In the genomic region with DNA sequence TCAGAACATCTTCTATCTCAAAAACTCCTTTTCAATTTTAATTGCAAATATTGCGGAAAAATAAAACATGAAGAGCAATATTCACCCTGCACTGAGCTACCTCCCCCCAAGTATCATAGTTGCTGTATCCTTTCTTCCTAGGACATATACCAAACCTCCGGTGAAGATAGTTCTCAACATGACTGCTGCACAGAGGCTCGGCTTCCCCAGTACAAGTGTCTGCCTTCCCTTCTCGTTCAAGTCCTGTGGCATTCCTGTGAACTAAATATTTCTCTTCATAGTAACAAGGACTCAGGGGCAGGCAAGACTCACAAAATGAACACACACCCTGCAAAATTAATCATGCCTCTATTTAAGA, we compare ENCODE assay signal across 21 mouse cellular contexts. TPM values are rescaled to one million over a fixed set of nuclear protein-coding genes. Genes with fewer than 3 reads are reported as not detected.
"Had no signal": no experiment of that assay in that cellular context is flagged by ENCODE, and none has a peak within 500 bp of the region (broad histone marks: within the 10 kb centered on the region; RNA-seq: fewer than 3 reads in every experiment).

No protein-coding gene starts in this region.

- DNase-seq: lung, adult 18-20 months; midbrain, embryonic 14.5 days; right cerebral cortex, postnatal 14 days; thymus, adult 2 months; thymus, postnatal 25 days; thymus, postnatal 4 days had no signal

- H3K36me3 ChIP-seq: limb, embryonic 15.5 days; liver, embryonic 12.5 days; midbrain, embryonic 10.5 days; neural tube, embryonic 13.5 days; neural tube, embryonic 15.5 days had no signal

- H3K9me3 ChIP-seq: limb, embryonic 15.5 days; liver, embryonic 12.5 days; midbrain, embryonic 10.5 days; neural tube, embryonic 13.5 days; neural tube, embryonic 15.5 days had no signal

- H3K4me1 ChIP-seq: limb, embryonic 15.5 days; liver, embryonic 12.5 days; midbrain, embryonic 10.5 days; neural tube, embryonic 13.5 days; neural tube, embryonic 15.5 days had no signal

- ATAC-seq: liver, embryonic 12.5 days; midbrain, embryonic 16.5 days had no signal

- H3K27ac ChIP-seq: limb, embryonic 15.5 days; liver, embryonic 12.5 days; liver, embryonic 14.5 days; midbrain, embryonic 10.5 days; neural tube, embryonic 13.5 days; neural tube, embryonic 15.5 days had no signal

- H3K4me3 ChIP-seq: limb, embryonic 15.5 days; liver, embryonic 12.5 days; midbrain, embryonic 10.5 days; myocyte; neural tube, embryonic 13.5 days; neural tube, embryonic 15.5 days had no signal

- H3K27me3 ChIP-seq: limb, embryonic 15.5 days; liver, embryonic 12.5 days; neural tube, embryonic 13.5 days; neural tube, embryonic 15.5 days had no signal

- H3K9ac ChIP-seq: limb, embryonic 15.5 days; liver, embryonic 12.5 days; liver, embryonic 14.5 days; neural tube, embryonic 13.5 days; neural tube, embryonic 15.5 days had no signal

- H3K4me2 ChIP-seq: limb, embryonic 15.5 days; liver, embryonic 12.5 days; neural tube, embryonic 13.5 days; neural tube, embryonic 15.5 days had no signal

RNA-seq across cellular contexts. Expression of gene Csnka2ip, which starts 16.0 kb away (rescaled TPM):
- total RNA-seq: megakaryocyte, adult 5-6 weeks; megakaryocyte-erythroid progenitor cell, adult 5-6 weeks had no signal
- polyA plus RNA-seq: limb, embryonic 15.5 days; liver, embryonic 12.5 days; liver, embryonic 14.5 days; liver, embryonic 16.5 days; midbrain, embryonic 14.5 days; midbrain, embryonic 16.5 days; myocyte; neural tube, embryonic 11.5 days; neural tube, embryonic 13.5 days; neural tube, embryonic 15.5 days; spleen, adult 2 months; stomach, embryonic 16.5 days; thymus, adult 2 months; urinary bladder, adult 2 months had no signal
